Mouse (Mus musculus): ENCODE data around the gene Prr5l. TPM values are rescaled to one million over a fixed set of nuclear protein-coding genes. Genes with fewer than 3 reads are reported as not detected.

Prr5l gene
- polyA plus RNA-seq, 1 experiment from 2014 or later, result 16.5 TPM

DNA sequence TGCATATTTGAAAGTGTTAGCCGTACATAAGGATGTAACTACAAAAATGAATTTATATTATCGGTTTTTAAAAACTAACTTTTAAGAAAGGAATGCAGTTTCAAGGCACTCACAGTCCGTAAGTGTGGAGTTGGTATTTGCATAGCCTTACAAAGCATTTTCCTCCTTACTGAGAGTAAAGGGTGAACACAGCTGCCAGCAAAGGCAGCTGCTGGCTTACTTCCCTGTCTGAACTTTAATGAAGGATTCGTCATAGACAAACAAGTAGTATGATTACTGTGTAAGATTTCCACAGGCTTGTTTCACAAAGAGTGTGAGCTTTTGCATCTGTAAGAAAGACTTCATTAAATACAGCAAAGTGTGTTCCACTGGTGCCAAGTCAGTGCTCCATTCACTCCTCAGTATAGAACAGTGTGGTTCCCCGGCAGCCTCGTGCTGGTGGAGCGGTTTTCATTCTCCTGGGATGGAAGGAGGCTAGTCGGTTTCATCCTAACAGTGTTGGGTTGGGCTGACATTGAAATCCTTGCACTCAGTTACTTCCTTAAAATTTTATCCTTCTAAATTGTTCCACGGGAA lies 192.5 kb downstream of the Prr5l start:
- peaks cover 5% of the 10 kb centered on the region; the same call in 1 of the 2 replicates for H3K36me3 ChIP-seq
- no peak overlapping the region for H3K9ac ChIP-seq
- 88% methylated on average over 9 of the region's 9 CpGs for WGBS
- H3K4me2 ChIP-seq (replicated peaks), result no peak overlapping the region
- H3K27me3 ChIP-seq (replicated peaks), result no peaks in the 10 kb centered on the region
- no peaks in the 10 kb centered on the region for H3K4me1 ChIP-seq (replicated peaks)
- H3K4me3 ChIP-seq (replicated peaks), result no peak overlapping the region
- H3K9me3 ChIP-seq, result no peaks in the 10 kb centered on the region
- ATAC-seq, result no peak
- H3K27ac ChIP-seq, result no peak overlapping the region

DNA sequence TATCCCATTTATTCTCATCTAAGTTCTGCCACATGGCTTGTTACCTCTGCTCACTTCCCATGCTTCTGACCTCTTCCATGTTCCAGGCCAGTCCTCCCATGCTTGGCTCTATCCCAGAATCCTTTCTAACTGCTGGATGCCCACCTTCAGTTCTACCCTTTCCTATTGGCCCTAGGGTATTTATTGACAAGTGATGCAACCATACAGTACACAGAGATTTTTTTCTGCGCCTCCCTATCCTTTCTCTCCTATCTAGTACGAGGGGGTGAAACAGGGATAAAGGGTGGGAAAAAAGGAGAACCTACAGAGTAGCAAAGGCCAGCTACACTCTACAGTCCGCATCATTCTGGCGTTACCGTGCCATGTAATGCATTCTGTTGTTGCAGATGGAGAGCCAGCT lies 194.8 kb downstream of the Prr5l start:
- H3K4me3 ChIP-seq (replicated peaks), result no peak overlapping the region
- no peak overlapping the region for H3K27ac ChIP-seq
- H3K4me2 ChIP-seq (replicated peaks), result no peak overlapping the region
- no peaks in the 10 kb centered on the region for H3K27me3 ChIP-seq (replicated peaks)
- no peak overlapping the region for H3K9ac ChIP-seq
- 94% methylated on average over 5 of the region's 5 CpGs for WGBS
- no peak for ATAC-seq
- H3K36me3 ChIP-seq, result peaks cover 15% of the 10 kb centered on the region; the same call in 1 of the 2 replicates
- no peaks in the 10 kb centered on the region for H3K4me1 ChIP-seq (replicated peaks)
- H3K9me3 ChIP-seq, result no peaks in the 10 kb centered on the region

DNA sequence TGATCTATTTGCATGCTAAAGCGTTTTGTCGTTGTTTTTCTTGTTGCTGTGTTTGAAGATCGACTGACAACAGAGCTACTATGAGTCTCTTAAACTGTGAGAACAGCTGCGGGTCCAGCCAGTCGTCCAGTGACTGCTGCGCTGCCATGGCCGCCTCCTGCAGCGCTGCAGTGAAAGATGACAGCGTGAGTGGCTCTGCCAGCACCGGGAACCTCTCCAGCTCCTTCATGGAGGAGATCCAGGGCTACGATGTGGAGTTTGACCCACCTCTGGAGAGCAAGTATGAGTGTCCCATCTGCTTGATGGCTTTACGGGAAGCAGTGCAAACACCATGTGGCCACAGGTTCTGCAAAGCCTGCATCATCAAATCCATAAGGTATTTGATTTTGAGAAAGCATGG lies 198.4 kb downstream of the Prr5l start:
- no peaks in the 10 kb centered on the region for H3K27me3 ChIP-seq (replicated peaks)
- 87% methylated on average over 12 of the region's 12 CpGs for WGBS
- no peak for ATAC-seq
- peaks cover 15% of the 10 kb centered on the region; the same call in 1 of the 2 replicates for H3K36me3 ChIP-seq
- H3K4me2 ChIP-seq (replicated peaks), result no peak overlapping the region
- H3K4me1 ChIP-seq (replicated peaks), result peaks cover 1% of the 10 kb centered on the region
- H3K9me3 ChIP-seq, result no peaks in the 10 kb centered on the region
- H3K4me3 ChIP-seq (replicated peaks), result no peak overlapping the region
- no peak overlapping the region for H3K9ac ChIP-seq
- H3K27ac ChIP-seq, result no peak overlapping the region

DNA sequence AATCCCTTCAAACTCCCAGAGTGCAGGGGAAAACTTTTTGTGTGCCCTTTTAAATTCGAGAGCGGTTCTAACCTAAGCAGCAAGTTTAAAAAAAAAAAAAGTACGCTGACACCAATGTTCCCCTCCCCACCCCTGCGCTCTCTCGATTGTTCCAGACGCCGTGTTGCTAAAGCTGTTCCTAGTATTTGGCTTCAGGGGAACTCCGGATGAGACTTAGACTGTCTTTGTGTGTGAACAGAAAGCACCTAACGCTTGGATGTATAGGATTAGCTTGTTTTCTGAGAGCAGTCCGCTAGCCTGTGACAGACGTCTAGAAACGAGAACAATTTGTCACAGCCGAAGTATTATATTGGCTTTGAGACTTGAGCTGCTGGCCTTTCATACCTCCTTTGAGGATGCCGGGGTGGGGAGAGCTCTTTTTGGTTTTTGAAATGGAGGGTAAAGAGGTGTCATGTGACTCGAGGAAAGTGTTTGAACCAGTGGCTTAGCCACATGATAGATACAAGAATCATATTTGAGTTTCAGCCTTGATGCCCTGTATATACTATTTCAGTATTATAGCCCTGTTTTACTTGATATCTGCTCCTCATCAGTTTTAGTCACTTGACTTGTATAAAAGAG lies 203.6 kb downstream of the Prr5l start:
- no peak for ATAC-seq

DNA sequence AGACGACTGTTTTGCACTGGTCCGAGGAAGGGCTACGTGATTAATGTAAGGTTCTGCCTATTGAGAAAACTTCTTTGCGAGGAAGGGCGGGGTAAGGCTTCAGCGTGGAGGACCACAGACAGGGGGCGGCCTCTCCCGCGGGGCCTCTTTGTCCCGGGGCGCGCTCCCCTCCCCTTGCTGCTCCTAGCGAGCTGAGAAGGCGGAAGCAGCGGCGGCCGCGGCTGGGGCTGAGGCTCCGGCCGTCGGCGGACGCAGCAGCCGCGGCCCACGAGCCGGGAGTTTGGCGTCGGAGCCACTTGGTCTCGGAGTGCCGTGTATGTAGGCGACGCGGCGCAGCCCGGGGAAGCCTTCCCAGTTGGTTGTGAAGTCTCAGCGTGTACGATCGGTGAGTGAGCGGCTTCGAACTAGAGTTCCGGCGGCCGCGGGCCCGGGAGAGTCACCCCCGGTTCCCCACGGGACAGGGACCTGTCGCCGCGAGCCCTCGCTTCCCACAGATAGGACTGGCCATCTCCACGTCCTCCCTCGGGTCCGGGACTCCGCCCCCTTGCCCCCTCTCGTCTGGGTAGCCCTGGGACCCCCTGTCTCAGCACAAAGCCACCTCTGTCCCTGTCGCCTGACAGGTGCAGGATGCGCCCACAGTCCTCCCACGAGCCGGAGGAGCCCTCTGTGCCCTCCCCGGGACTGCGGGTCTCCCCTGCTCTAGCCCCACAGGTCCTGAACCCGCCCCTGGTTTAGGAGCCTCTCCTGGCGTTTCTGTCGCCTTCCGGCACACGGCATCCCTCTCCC lies 204.4 kb downstream of the Prr5l start, which contains the start of gene Traf6:
TSS of gene Traf6 (plus strand) at position 194 of the 786 bp plus-strand sequence.
- peak; percentile 98 for ATAC-seq
- Histone ChIP-seq H3K27me3 (replicated peaks) (no peaks in the 10 kb centered on the region), H3K4me3 (replicated peaks) (peak within 1 kb of the TSS; percentile 93), H3K27ac (peak within 1 kb of the TSS; percentile 27; the same call in 1 of the 2 replicates), H3K4me2 (replicated peaks) (peak within 1 kb of the TSS; percentile 77), H3K36me3 (no peaks in the 10 kb centered on the region), H3K9me3 (no peaks in the 10 kb centered on the region), H3K4me1 (replicated peaks) (peaks cover 6% of the 10 kb centered on the region), H3K9ac (peak within 1 kb of the TSS; percentile 81)
- WGBS, result under 1% methylated on average over 66 of the region's 68 CpGs

More for the DNA sequence above, 203.6 kb downstream of the Prr5l start:
- H3K4me2 ChIP-seq (replicated peaks), result peak overlapping the region; percentile 77
- H3K27ac ChIP-seq, result no peak overlapping the region
- H3K9ac ChIP-seq, result peak overlapping the region; percentile 81
- no peaks in the 10 kb centered on the region for H3K27me3 ChIP-seq (replicated peaks)
- WGBS, result 5% methylated on average over 15 of the region's 15 CpGs
- H3K4me3 ChIP-seq (replicated peaks), result peak overlapping the region; percentile 93
- H3K4me1 ChIP-seq (replicated peaks), result peaks cover 6% of the 10 kb centered on the region
- no peaks in the 10 kb centered on the region for H3K9me3 ChIP-seq
- H3K36me3 ChIP-seq, result no peaks in the 10 kb centered on the region

DNA sequence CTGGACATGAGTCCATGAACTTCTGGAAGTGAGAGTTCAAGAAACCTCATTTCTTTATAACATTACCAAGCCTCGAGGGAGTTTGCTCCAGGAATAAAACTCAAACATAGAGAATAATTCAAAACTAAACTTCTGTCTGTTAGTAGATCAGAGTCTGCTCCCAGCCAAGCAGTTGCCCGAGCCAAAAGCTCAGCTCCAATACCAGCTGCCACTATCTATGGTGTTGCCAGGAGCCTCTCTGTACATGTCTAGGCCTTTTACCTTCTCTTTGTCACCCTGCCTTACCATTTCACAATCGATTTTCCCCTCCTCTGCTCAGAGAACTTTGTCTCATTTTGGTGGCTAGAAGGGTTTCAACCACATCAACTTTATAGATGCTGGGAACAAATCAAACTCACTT lies 209.3 kb downstream of the Prr5l start:
- Histone ChIP-seq H3K27ac (no peak overlapping the region), H3K4me3 (replicated peaks) (no peak overlapping the region), H3K36me3 (no peaks in the 10 kb centered on the region), H3K9me3 (no peaks in the 10 kb centered on the region), H3K4me2 (replicated peaks) (no peak overlapping the region), H3K9ac (no peak overlapping the region), H3K4me1 (replicated peaks) (0 out of 2 replicates have a peak, but pooled peaks cover 2% of the 10 kb centered on the region), H3K27me3 (replicated peaks) (no peaks in the 10 kb centered on the region)
- ATAC-seq, result no peak
- 68% methylated on average over 3 of the region's 3 CpGs for WGBS

DNA sequence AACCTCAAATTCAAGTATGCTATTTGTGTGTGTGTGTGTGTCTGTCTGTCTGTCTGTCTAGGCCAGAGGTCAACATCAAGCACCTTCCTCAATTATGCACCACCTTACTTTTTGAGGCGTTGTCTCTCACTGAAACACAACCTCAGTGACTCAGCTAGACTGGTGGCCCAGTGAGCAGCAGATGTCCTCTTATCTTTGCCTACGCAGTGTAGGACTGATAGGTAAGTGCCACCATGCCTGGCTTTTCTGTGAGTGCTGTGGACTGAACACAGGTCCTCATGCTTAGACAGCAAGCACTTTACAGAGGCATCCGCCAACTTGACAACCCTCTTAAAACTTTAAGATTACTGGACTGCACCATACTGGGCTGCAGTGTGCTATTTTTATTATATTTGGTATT lies 214.1 kb downstream of the Prr5l start:
- Histone ChIP-seq H3K9me3 (no peaks in the 10 kb centered on the region), H3K4me2 (replicated peaks) (no peak overlapping the region), H3K4me1 (replicated peaks) (no peaks in the 10 kb centered on the region), H3K27me3 (replicated peaks) (no peaks in the 10 kb centered on the region), H3K27ac (no peak overlapping the region), H3K4me3 (replicated peaks) (no peak overlapping the region), H3K9ac (no peak overlapping the region), H3K36me3 (no peaks in the 10 kb centered on the region)
- 84% methylated on average over 3 of the region's 3 CpGs for WGBS
- no peak for ATAC-seq

DNA sequence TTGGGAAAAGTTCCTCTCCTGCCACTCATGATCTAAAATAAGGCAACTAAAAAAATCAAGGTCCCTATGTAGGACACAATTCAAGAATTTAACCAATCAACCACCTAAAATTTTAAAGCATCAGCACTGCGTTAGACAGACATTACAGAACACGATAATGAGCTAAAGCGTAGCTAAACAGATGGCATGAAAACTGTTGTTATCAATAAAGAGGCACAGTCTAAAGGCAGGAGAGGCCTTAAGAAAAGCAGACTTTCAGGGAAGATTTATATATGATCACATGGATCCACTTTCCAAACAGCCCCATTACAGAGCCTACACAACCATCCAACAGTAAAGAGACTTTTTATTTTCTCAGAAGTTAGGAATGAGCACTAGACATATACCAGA lies 217.1 kb downstream of the Prr5l start:
- ATAC-seq, result no peak
- 85% methylated on average over 3 of the region's 3 CpGs for WGBS
- Histone ChIP-seq H3K9ac (no peak overlapping the region), H3K27ac (no peak overlapping the region), H3K4me1 (replicated peaks) (no peaks in the 10 kb centered on the region), H3K4me2 (replicated peaks) (no peak overlapping the region), H3K36me3 (no peaks in the 10 kb centered on the region), H3K9me3 (no peaks in the 10 kb centered on the region), H3K4me3 (replicated peaks) (no peak overlapping the region), H3K27me3 (replicated peaks) (no peaks in the 10 kb centered on the region)

DNA sequence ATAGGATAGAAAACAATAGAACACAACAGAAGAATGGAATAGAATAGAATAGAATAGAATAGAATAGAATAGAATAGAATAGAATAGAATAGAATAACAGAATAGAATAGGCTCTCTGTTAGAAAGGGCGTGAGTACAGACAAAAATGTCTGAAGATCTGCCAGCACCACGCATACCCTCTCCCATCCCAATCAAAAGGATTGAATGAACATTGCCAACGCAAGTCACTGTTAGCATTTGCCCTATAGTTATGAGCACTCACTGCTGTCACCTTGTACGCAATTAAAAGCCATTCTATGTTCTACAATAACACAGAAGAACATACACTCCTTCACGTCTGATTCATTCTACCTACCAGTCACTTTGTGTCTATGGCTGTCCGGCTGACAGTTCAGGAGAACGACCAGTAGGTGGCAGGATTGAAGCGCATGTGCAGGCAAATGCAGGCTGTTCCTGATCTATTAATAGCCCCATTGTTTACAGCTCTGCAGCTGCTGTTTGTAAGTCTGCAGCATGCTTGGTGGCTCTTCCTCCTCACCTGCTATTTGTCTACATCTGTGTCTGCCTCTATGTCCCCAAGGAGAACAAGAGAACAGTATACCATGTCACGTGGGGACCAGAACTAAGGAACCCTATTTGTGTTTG lies 217.6 kb downstream of the Prr5l start:
- peak; percentile 67 for ATAC-seq
- no peak overlapping the region for H3K9ac ChIP-seq
- H3K4me3 ChIP-seq (replicated peaks), result no peak overlapping the region
- H3K4me2 ChIP-seq (replicated peaks), result no peak overlapping the region
- H3K27ac ChIP-seq, result no peak overlapping the region
- H3K27me3 ChIP-seq (replicated peaks), result no peaks in the 10 kb centered on the region
- no peaks in the 10 kb centered on the region for H3K36me3 ChIP-seq
- WGBS, result 20% methylated on average over 9 of the region's 9 CpGs
- H3K4me1 ChIP-seq (replicated peaks), result no peaks in the 10 kb centered on the region
- no peaks in the 10 kb centered on the region for H3K9me3 ChIP-seq

Other genes starting within 250 kb of the Prr5l start
- 0.03 TPM in 1 of 2 replicates, not detected in the other for gene Rag1, start 233.5 kb downstream of the Prr5l start, polyA plus RNA-seq (2015; fragmentation: Nextera tagmentation; extraction: Ambion mirVana)
- gene B230118H07Rik, start 233.5 kb downstream of the Prr5l start, polyA plus RNA-seq (2015; fragmentation: Nextera tagmentation; extraction: Ambion mirVana), result 52.0 and 57.2 TPM in 2 replicates
- gene Traf6, start 204.6 kb downstream of the Prr5l start, polyA plus RNA-seq (2015; fragmentation: Nextera tagmentation; extraction: Ambion mirVana), result 8.2 and 9.2 TPM in 2 replicates
- gene Commd9, start 3.2 kb upstream of the Prr5l start, polyA plus RNA-seq (2015; fragmentation: Nextera tagmentation; extraction: Ambion mirVana), result 65.5 and 68.2 TPM in 2 replicates

Measured in intestine, embryonic 15.5 days (tissue).